Mouse (Mus musculus) bone marrow, adult 2 months (tissue): ENCODE results near the gene Nol9. TPM values are rescaled to one million over a fixed set of nuclear protein-coding genes. Genes with fewer than 3 reads are reported as not detected.
A peak's percentile ranks its signal among the peaks of the same experiment; 100 is the strongest.

Source experiments
- H3K27ac ChIP-seq: fragments of 200-500 bp; 2 replicates; pipeline ENCODE4 v1.5.1; 2012; ENCODE audit warnings: low read depth, mild to moderate bottlenecking, control low read depth, inconsistent platforms, low read length; ENCODE audit not compliant: control insufficient read depth, poor library complexity, insufficient read depth
- H3K4me1 ChIP-seq: fragments of 200-500 bp; 2 replicates; pipeline ENCODE4 v1.6.1; 2011; ENCODE audit warnings: low read length; ENCODE audit not compliant: control insufficient read depth, insufficient read depth
- H3K4me3 ChIP-seq: fragments of 200-500 bp; replicated peaks from 2 replicates; pipeline ENCODE3; 2011; ENCODE audit warnings: mild to moderate bottlenecking, low read depth, low read length, control low read depth; ENCODE audit not compliant: control insufficient read depth
- CTCF ChIP-seq: fragments of 200-500 bp; IDR thresholded peaks from 2 replicates; pipeline ENCODE4 v1.5.1; 2011; ENCODE audit warnings: low read length, control low read depth; ENCODE audit not compliant: control insufficient read depth, insufficient read depth
- POLR2A ChIP-seq: fragments of 200-500 bp; IDR thresholded peaks from 2 replicates; pipeline ENCODE4 v1.6.1; 2011; ENCODE audit warnings: low read depth, mild to moderate bottlenecking, control low read depth, low read length, borderline replicate concordance; ENCODE audit not compliant: control insufficient read depth
- WGBS: fragments of 180-500 bp; shearing (Covaris S2); methylation state at CpG from one replicate; pipeline ENCODE4 v1.1.7; 2018; 5-methylcytosine and 5-hydroxymethylcytosine counted together
- polyA plus RNA-seq: library from polyadenylated mRNA; stranded (reverse); fragments of >200 nt; gene quantifications from 2 replicates; pipeline ENCODE4 v1.2.4, GENCODE M21; 2011; ENCODE audit warnings: low replicate concordance; ENCODE audit not compliant: missing spikeins, insufficient read depth, insufficient read length

Gene Nol9
- polyA plus RNA-seq, 1 experiment, result 11.9 TPM

GRCm38 (mm10) chr4:151997701-151998100 lies 41.4 kb upstream of the Nol9 start:
- no peaks in the 10 kb centered on the region; the same call in 1 of the 2 replicates for H3K4me1 ChIP-seq
- no peak overlapping the region for H3K27ac ChIP-seq
- H3K4me3 ChIP-seq, result no peak overlapping the region
- TF ChIP-seq CTCF (no peak), POLR2A (no peak)
- WGBS, result 52% methylated on average over 3 of the region's 3 CpGs

- TF ChIP-seq CTCF (no peak), POLR2A (no peak)
- H3K27ac ChIP-seq, result no peak overlapping the region
- WGBS, result 4% methylated on average over 3 of the region's 3 CpGs
- H3K4me1 ChIP-seq, result no peaks in the 10 kb centered on the region
- H3K4me3 ChIP-seq, result no peak overlapping the region
Observed at GRCm38 (mm10) chr4:151999481-151999880, 39.6 kb upstream of the Nol9 start.

- TF ChIP-seq POLR2A (no peak), CTCF (no peak)
- H3K27ac ChIP-seq, result no peak overlapping the region
- WGBS, result 47% methylated on average over 4 of the region's 4 CpGs
- H3K4me1 ChIP-seq, result no peaks in the 10 kb centered on the region
- no peak overlapping the region for H3K4me3 ChIP-seq
Observed at GRCm38 (mm10) chr4:152000906-152001305, 38.2 kb upstream of the Nol9 start.

GRCm38 (mm10) chr4:152001335-152001734 lies 37.8 kb upstream of the Nol9 start:
- no peak for TF ChIP-seq POLR2A
- TF ChIP-seq CTCF, result no peak
- no peak overlapping the region for H3K4me3 ChIP-seq
- WGBS, result 73% methylated on average over 4 of the region's 4 CpGs
- no peaks in the 10 kb centered on the region for H3K4me1 ChIP-seq
- no peak overlapping the region for H3K27ac ChIP-seq

- no peak overlapping the region for H3K27ac ChIP-seq
- no peak overlapping the region for H3K4me3 ChIP-seq
- TF ChIP-seq CTCF (no peak), POLR2A (no peak)
- no peaks in the 10 kb centered on the region for H3K4me1 ChIP-seq
- WGBS, result 83% methylated on average over 3 of the region's 3 CpGs
Observed at GRCm38 (mm10) chr4:152002063-152002462, 37.1 kb upstream of the Nol9 start.

- no peak for TF ChIP-seq POLR2A
- TF ChIP-seq CTCF, result no peak
- H3K4me1 ChIP-seq, result no peaks in the 10 kb centered on the region
- no peak overlapping the region for H3K27ac ChIP-seq
- 64% methylated on average over 6 of the region's 6 CpGs for WGBS
- no peak overlapping the region for H3K4me3 ChIP-seq
Observed at GRCm38 (mm10) chr4:152006137-152006536, 33.0 kb upstream of the Nol9 start.

GRCm38 (mm10) chr4:152006812-152007211 lies 32.3 kb upstream of the Nol9 start:
- no peak overlapping the region for H3K27ac ChIP-seq
- WGBS, result 89% methylated on average over 3 of the region's 3 CpGs
- no peaks in the 10 kb centered on the region for H3K4me1 ChIP-seq
- H3K4me3 ChIP-seq, result no peak overlapping the region
- TF ChIP-seq POLR2A (no peak), CTCF (no peak)

- H3K27ac ChIP-seq, result no peak overlapping the region
- no peaks in the 10 kb centered on the region for H3K4me1 ChIP-seq
- 47% methylated on average over 8 of the region's 8 CpGs for WGBS
- no peak overlapping the region for H3K4me3 ChIP-seq
- TF ChIP-seq POLR2A (no peak), CTCF (no peak)
Observed at GRCm38 (mm10) chr4:152007481-152008147, 31.5 kb upstream of the Nol9 start.

- Histone ChIP-seq H3K4me3 (peak overlapping the region; percentile 81), H3K4me1 (no peaks in the 10 kb centered on the region), H3K27ac (no peak overlapping the region)
- no peak for TF ChIP-seq CTCF
- no peak for TF ChIP-seq POLR2A
- WGBS, result 3% methylated on average over 14 of the region's 14 CpGs
Observed at GRCm38 (mm10) chr4:152008148-152008500, 31.0 kb upstream of the Nol9 start.
